Mouse (Mus musculus) ES-Bruce4 (cell line): ENCODE measurements around the gene Rnf115.

Source experiments
- CTCF ChIP-seq: IDR thresholded peaks from one replicate; pipeline ENCODE4 v1.8.1; 2011; ENCODE audit warnings: low read depth, low read length
- EP300 ChIP-seq: IDR thresholded peaks from 2 replicates; pipeline ENCODE4 v1.6.1; 2011; ENCODE audit warnings: low read depth, low read length; ENCODE audit not compliant: insufficient read depth
- POLR2A ChIP-seq: IDR thresholded peaks from one replicate; pipeline ENCODE4 v1.8.1; 2011; ENCODE audit warnings: low read length; ENCODE audit not compliant: insufficient read depth

DNA sequence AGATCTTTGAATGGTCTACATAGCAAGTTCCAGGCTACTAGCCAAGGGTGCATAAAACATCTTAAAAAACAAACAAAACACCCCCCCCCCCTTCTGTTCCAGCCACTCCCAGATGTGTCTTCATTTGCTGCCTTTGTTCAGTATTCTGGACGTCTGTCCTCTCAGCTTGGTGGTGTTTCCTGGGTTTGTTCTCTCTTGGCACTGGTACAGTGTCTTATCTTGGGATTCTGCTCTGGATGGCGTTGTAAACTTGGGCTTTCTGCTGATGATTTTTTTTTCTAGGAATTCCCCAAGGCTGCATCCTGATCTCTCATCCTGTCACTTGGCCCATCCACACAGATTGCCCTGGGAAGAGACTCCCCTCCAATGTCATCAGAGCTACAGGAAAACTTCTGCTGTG, 109.0 kb downstream of the Rnf115 start:
- no peak for TF ChIP-seq CTCF
- no peak for TF ChIP-seq POLR2A
- TF ChIP-seq EP300: no peak
